Mouse (Mus musculus) heart, embryonic 15.5 days (tissue): ENCODE data around the gene Ptprd. TPM values are rescaled to one million over a fixed set of nuclear protein-coding genes. Genes with fewer than 3 reads are reported as not detected.

Source experiments
- ATAC-seq: fragments of 200-750 bp; cut with Nextera tagmentation; replicated peaks from 2 replicates; pipeline ENCODE4 v1.8.0; 2017; ENCODE audit warnings: low read depth, moderate TSS enrichment; ENCODE audit not compliant: insufficient number of reproducible peaks, insufficient read depth, low FRiP score
- H3K27ac ChIP-seq: fragments of 300-500 bp; sonication (generic); 2 replicates; pipeline ENCODE4 v1.5.1; 2015; ENCODE audit warnings: mild to moderate bottlenecking, inconsistent platforms
- H3K27me3 ChIP-seq: fragments of 300-500 bp; sonication (generic); 2 replicates; pipeline ENCODE4 v1.6.1; 2015; ENCODE audit warnings: inconsistent platforms
- H3K36me3 ChIP-seq: fragments of 300-500 bp; sonication (generic); 2 replicates; pipeline ENCODE4 v1.6.1; 2015; ENCODE audit warnings: mild to moderate bottlenecking, inconsistent platforms
- H3K4me1 ChIP-seq: fragments of 300-500 bp; sonication (generic); replicated peaks from 2 replicates; pipeline ENCODE4 v1.6.1; 2015; ENCODE audit warnings: inconsistent platforms
- H3K4me2 ChIP-seq: fragments of 300-500 bp; sonication (generic); 2 replicates; pipeline ENCODE4 v1.6.1; 2015; ENCODE audit warnings: inconsistent platforms, mild to moderate bottlenecking, moderate library complexity
- H3K4me3 ChIP-seq: fragments of 300-500 bp; sonication (generic); 2 replicates; pipeline ENCODE4 v1.5.1; 2015; ENCODE audit warnings: mild to moderate bottlenecking, inconsistent platforms
- H3K9ac ChIP-seq: fragments of 300-500 bp; sonication (generic); 2 replicates; pipeline ENCODE4 v1.6.1; 2015; ENCODE audit warnings: mild to moderate bottlenecking, inconsistent platforms
- H3K9me3 ChIP-seq: fragments of 300-500 bp; sonication (generic); replicated peaks from 2 replicates; pipeline ENCODE4 v1.6.1; 2016; ENCODE audit warnings: inconsistent platforms
- WGBS: fragments of 180-500 bp; shearing (Covaris S2); methylation state at CpG from one replicate; pipeline ENCODE4 v1.1.7; 2015; ENCODE audit warnings: mixed read lengths; 5-methylcytosine and 5-hydroxymethylcytosine counted together
- polyA plus RNA-seq: library from polyadenylated mRNA; unstranded; fragments of >200 nt; fragmentation: Nextera tagmentation; extraction: Ambion mirVana; gene quantifications from 2 replicates; pipeline ENCODE4 v1.2.1, GENCODE M21; 2015

Gene Ptprd
- polyA plus RNA-seq, 1 experiment from 2014 or later = 9.4 TPM

GRCm38 (mm10) chr4:76415624-76416023, 1796.1 kb downstream of the Ptprd start:
- Histone ChIP-seq H3K4me1 (peaks cover 6% of the 10 kb centered on the region; the same call in 1 of the 2 replicates), H3K27ac (no peak overlapping the region), H3K36me3 (no peaks in the 10 kb centered on the region), H3K4me3 (no peak overlapping the region), H3K4me2 (no peak overlapping the region), H3K27me3 (no peaks in the 10 kb centered on the region), H3K9ac (no peak overlapping the region), H3K9me3 (no peaks in the 10 kb centered on the region)
- ATAC-seq = no peak
- WGBS = 83% methylated on average over 5 of the region's 5 CpGs

GRCm38 (mm10) chr4:76414591-76414990, 1797.2 kb downstream of the Ptprd start:
- no peaks in the 10 kb centered on the region for H3K9me3 ChIP-seq
- WGBS = 63% methylated on average over 4 of the region's 4 CpGs
- ATAC-seq = no peak

GRCm38 (mm10) chr4:76410053-76410452, 1801.7 kb downstream of the Ptprd start:
- H3K9ac ChIP-seq = no peak overlapping the region
- H3K4me1 ChIP-seq = peaks cover 3% of the 10 kb centered on the region; the same call in 1 of the 2 replicates
- H3K27me3 ChIP-seq = no peaks in the 10 kb centered on the region
- WGBS = 29% methylated on average over 2 of the region's 2 CpGs
- H3K9me3 ChIP-seq = no peaks in the 10 kb centered on the region
- no peak overlapping the region for H3K4me3 ChIP-seq
- H3K4me2 ChIP-seq = no peak overlapping the region
- ATAC-seq = no peak
- no peaks in the 10 kb centered on the region for H3K36me3 ChIP-seq
- H3K27ac ChIP-seq = no peak overlapping the region

More at GRCm38 (mm10) chr4:76414591-76414990, 1797.2 kb downstream of the Ptprd start:
- Histone ChIP-seq H3K4me1 (peaks cover 6% of the 10 kb centered on the region; the same call in 1 of the 2 replicates), H3K9ac (no peak overlapping the region), H3K36me3 (no peaks in the 10 kb centered on the region), H3K27me3 (no peaks in the 10 kb centered on the region), H3K27ac (no peak overlapping the region), H3K4me3 (no peak overlapping the region), H3K4me2 (no peak overlapping the region)

GRCm38 (mm10) chr4:76409159-76409558, 1802.6 kb downstream of the Ptprd start:
- WGBS = 72% methylated on average over 3 of the region's 3 CpGs
- Histone ChIP-seq H3K36me3 (no peaks in the 10 kb centered on the region), H3K4me3 (no peak overlapping the region), H3K4me1 (no peaks in the 10 kb centered on the region), H3K4me2 (no peak overlapping the region), H3K9ac (no peak overlapping the region), H3K9me3 (no peaks in the 10 kb centered on the region), H3K27me3 (no peaks in the 10 kb centered on the region), H3K27ac (no peak overlapping the region)
- no peak for ATAC-seq

- WGBS = 77% methylated on average over 5 of the region's 5 CpGs
- H3K27me3 ChIP-seq = no peaks in the 10 kb centered on the region
- no peak for ATAC-seq
- no peaks in the 10 kb centered on the region for H3K4me1 ChIP-seq
- no peaks in the 10 kb centered on the region for H3K36me3 ChIP-seq
- H3K9me3 ChIP-seq = no peaks in the 10 kb centered on the region
- H3K4me3 ChIP-seq = no peak overlapping the region
- H3K4me2 ChIP-seq = no peak overlapping the region
- no peak overlapping the region for H3K9ac ChIP-seq
- H3K27ac ChIP-seq = no peak overlapping the region
Observed at GRCm38 (mm10) chr4:76405862-76406454, 1805.8 kb downstream of the Ptprd start.

GRCm38 (mm10) chr4:76403219-76403618, 1808.5 kb downstream of the Ptprd start:
- Histone ChIP-seq H3K4me1 (no peaks in the 10 kb centered on the region), H3K27me3 (no peaks in the 10 kb centered on the region), H3K9me3 (no peaks in the 10 kb centered on the region), H3K36me3 (no peaks in the 10 kb centered on the region), H3K4me2 (no peak overlapping the region), H3K9ac (no peak overlapping the region), H3K27ac (no peak overlapping the region), H3K4me3 (no peak overlapping the region)
- no peak for ATAC-seq
- WGBS = 89% methylated on average over 5 of the region's 5 CpGs

GRCm38 (mm10) chr4:76387887-76388286, 1823.9 kb downstream of the Ptprd start:
- Histone ChIP-seq H3K4me2 (no peak overlapping the region), H3K27me3 (no peaks in the 10 kb centered on the region), H3K36me3 (no peaks in the 10 kb centered on the region), H3K4me1 (peaks cover 5% of the 10 kb centered on the region; the same call in 1 of the 2 replicates), H3K9ac (no peak overlapping the region), H3K27ac (no peak overlapping the region), H3K9me3 (no peaks in the 10 kb centered on the region), H3K4me3 (no peak overlapping the region)
- 78% methylated on average over 5 of the region's 5 CpGs for WGBS
- no peak for ATAC-seq

- Histone ChIP-seq H3K27me3 (no peaks in the 10 kb centered on the region), H3K4me1 (peaks cover 5% of the 10 kb centered on the region; the same call in 1 of the 2 replicates), H3K4me3 (no peak overlapping the region), H3K27ac (no peak overlapping the region), H3K4me2 (no peak overlapping the region), H3K36me3 (no peaks in the 10 kb centered on the region), H3K9ac (no peak overlapping the region), H3K9me3 (no peaks in the 10 kb centered on the region)
- WGBS = 63% methylated on average over 7 of the region's 7 CpGs
- ATAC-seq = no peak
Observed at GRCm38 (mm10) chr4:76386978-76387824, 1824.6 kb downstream of the Ptprd start.

GRCm38 (mm10) chr4:76385818-76386217, 1825.9 kb downstream of the Ptprd start:
- WGBS = 86% methylated on average over 5 of the region's 5 CpGs
- Histone ChIP-seq H3K9me3 (no peaks in the 10 kb centered on the region), H3K27ac (no peak overlapping the region), H3K4me2 (no peak overlapping the region), H3K36me3 (no peaks in the 10 kb centered on the region), H3K27me3 (no peaks in the 10 kb centered on the region), H3K4me1 (0 out of 2 replicates have a peak, but pooled peaks cover under 1% of the 10 kb centered on the region), H3K4me3 (no peak overlapping the region), H3K9ac (no peak overlapping the region)
- no peak for ATAC-seq

- no peak overlapping the region for H3K4me2 ChIP-seq
- no peak overlapping the region for H3K4me3 ChIP-seq
- WGBS = 62% methylated on average over 6 of the region's 6 CpGs
- H3K27me3 ChIP-seq = no peaks in the 10 kb centered on the region
- no peaks in the 10 kb centered on the region for H3K9me3 ChIP-seq
- no peak overlapping the region for H3K27ac ChIP-seq
- peaks cover 10% of the 10 kb centered on the region for H3K4me1 ChIP-seq
- H3K36me3 ChIP-seq = no peaks in the 10 kb centered on the region
- no peak for ATAC-seq
- H3K9ac ChIP-seq = no peak overlapping the region
Observed at GRCm38 (mm10) chr4:76380312-76380917, 1831.3 kb downstream of the Ptprd start.

- Histone ChIP-seq H3K27ac (peak overlapping the region; percentile 57), H3K27me3 (no peaks in the 10 kb centered on the region), H3K4me3 (no peak overlapping the region), H3K4me2 (peak overlapping the region; percentile 15; the same call in 1 of the 2 replicates), H3K9me3 (no peaks in the 10 kb centered on the region), H3K9ac (no peak overlapping the region), H3K36me3 (no peaks in the 10 kb centered on the region), H3K4me1 (peaks cover 33% of the 10 kb centered on the region)
- ATAC-seq = no peak
- 51% methylated on average over 4 of the region's 4 CpGs for WGBS
Observed at GRCm38 (mm10) chr4:76370041-76370880, 1841.5 kb downstream of the Ptprd start.
